ENCODE assay signal across 23 mouse cellular contexts in the genomic region with DNA sequence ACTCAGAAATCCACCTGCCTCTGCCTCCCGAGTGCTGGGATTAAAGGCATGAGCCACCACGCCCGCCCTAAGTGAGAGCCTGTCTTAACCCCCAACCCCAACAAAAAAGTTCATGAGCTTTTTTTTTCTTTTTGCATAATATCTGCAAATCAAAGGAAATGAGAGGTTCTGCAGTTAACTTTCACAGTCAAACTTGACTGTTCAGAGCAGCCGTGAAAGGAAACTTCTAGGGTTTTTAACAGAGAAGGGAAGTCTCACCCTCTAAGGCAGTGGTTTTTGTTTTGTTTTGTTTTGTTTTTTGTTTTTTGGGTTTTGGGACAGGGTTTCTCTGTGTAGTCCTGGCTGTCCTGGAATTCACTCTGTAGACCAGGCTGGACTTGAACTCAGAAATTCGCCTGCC. TPM values are rescaled to one million over a fixed set of nuclear protein-coding genes. Genes with fewer than 3 reads are reported as not detected.
DNase-seq lines count a peak whose midpoint lies in the region; ATAC-seq and TF ChIP-seq lines count a peak whose summit lies in the region.
"Had no signal": no experiment of that assay in that cellular context is flagged by ENCODE, and none has a peak within 500 bp of the region (broad histone marks: within the 10 kb centered on the region; RNA-seq: fewer than 3 reads in every experiment).

No protein-coding gene starts in this region.

- H3K27me3 ChIP-seq in spleen, adult 2 months (ENCODE audit: control insufficient read depth, insufficient read depth, low read length) = no peaks in the 10 kb centered on the region
- H3K27me3 ChIP-seq: embryonic facial prominence, embryonic 15.5 days; forebrain, embryonic 15.5 days; heart, embryonic 15.5 days; hindbrain, embryonic 13.5 days; Patski had no signal

- peaks cover 11% of the 10 kb centered on the region for H3K4me1 ChIP-seq in spleen, adult 2 months (ENCODE audit: control insufficient read depth, insufficient read depth, insufficient read length)

- 26% methylated on average over 5 of the region's 5 CpGs for WGBS in spleen, adult 2 months

- DNase-seq in spleen, adult 2 months (ENCODE audit: low read depth in 1 of 2, low spot score in 2 of 2) = no peak
- no peak for DNase-seq in spleen, postnatal 10 days (ENCODE audit: low spot score in 2 of 2)
- peak; percentile 66 for DNase-seq in CD4-positive, CD25-positive, alpha-beta regulatory T cell, adult 2 months (ENCODE audit: low read depth, low spot score)
- peak; percentile 70 for DNase-seq in naive thymus-derived CD4-positive, alpha-beta T cell, adult 2 months (ENCODE audit: low read depth)
- DNase-seq in right cerebral cortex, postnatal 36 days (ENCODE audit: low spot score in 2 of 2) = no peak
- no peak for DNase-seq in urinary bladder, postnatal 14 days (ENCODE audit: low spot score)
- no peak for DNase-seq in urinary bladder, adult 2 months (ENCODE audit: low spot score)
- DNase-seq: adrenal gland, adult 2 months; adrenal gland, postnatal 25 days; cerebellum, adult 2 months; cerebellum, postnatal 14 days; embryo, embryonic 11 days; gastrocnemius, postnatal 10 days; heart, adult 2 months; heart, postnatal 14 days had no signal

- no peak overlapping the region for H3K4me3 ChIP-seq in spleen, adult 2 months (ENCODE audit: extremely low read depth, insufficient read depth, insufficient read length)
- H3K4me3 ChIP-seq: embryonic facial prominence, embryonic 15.5 days; erythroblast, embryonic 14.5 days; forebrain, embryonic 15.5 days; heart, adult 2 months; heart, embryonic 15.5 days; hindbrain, embryonic 13.5 days had no signal

- peak; percentile 55 for ATAC-seq in activated CD4-positive, CD25-positive, alpha-beta regulatory T cell, adult 4 months
- ATAC-seq: forebrain, embryonic 15.5 days; hindbrain, postnatal 0 days; Patski had no signal

- no peak for TF ChIP-seq CTCF in spleen, adult 2 months (IDR thresholded peaks at IDR 0.05; ENCODE audit: extremely low read depth, insufficient read depth, insufficient read length, insufficient replicate concordance)

- TF ChIP-seq POLR2A in spleen, adult 2 months (IDR thresholded peaks at IDR 0.05; ENCODE audit: low read depth, low read length) = no peak

- peak overlapping the region; percentile 73 for H3K27ac ChIP-seq in spleen, adult 2 months (ENCODE audit: insufficient read depth, low read length)
- H3K27ac ChIP-seq: embryonic facial prominence, embryonic 15.5 days; forebrain, embryonic 15.5 days; heart, adult 2 months; heart, embryonic 15.5 days; hindbrain, embryonic 13.5 days; hindbrain, postnatal 0 days had no signal

- peaks cover 5% of the 10 kb centered on the region for H3K36me3 ChIP-seq in spleen, adult 2 months (ENCODE audit: control insufficient read depth, insufficient read depth, low read length)
- H3K36me3 ChIP-seq: embryonic facial prominence, embryonic 15.5 days; forebrain, embryonic 15.5 days; heart, embryonic 15.5 days; hindbrain, embryonic 13.5 days had no signal

RNA-seq across cellular contexts. Expression of a gene that starts 15.8 kb away (rescaled TPM):
- 10.2 and 12.1 TPM in 2 replicates for polyA plus RNA-seq in spleen, adult 2 months (2012; rRNA removed)
- polyA plus RNA-seq in activated CD4-positive, CD25-positive, alpha-beta regulatory T cell, adult 4 months (2017; shearing (Covaris generic)) = 10 to 100 TPM in 1 of 2 experiments, 1 to 10 TPM in 1; 9.2 to 17.9 TPM
- 39.3 TPM in 2 replicates for polyA plus RNA-seq in urinary bladder, adult 2 months (2012; rRNA removed)

RNA-seq across cellular contexts. Expression of a gene that starts 36.1 kb away (rescaled TPM):
- 45.9 and 63.4 TPM in 2 replicates for polyA plus RNA-seq in spleen, adult 2 months (2012; rRNA removed)
- 100 to 1,000 TPM in 1 of 2 experiments, 10 to 100 TPM in 1; 87.9 to 139 TPM for polyA plus RNA-seq in activated CD4-positive, CD25-positive, alpha-beta regulatory T cell, adult 4 months (2017; shearing (Covaris generic))
- 10.5 TPM in 2 replicates for polyA plus RNA-seq in urinary bladder, adult 2 months (2012; rRNA removed)

Comparison
In these comparisons a context has a peak if more than half of its experiments do, and no peak if none do; other contexts are left out.
1. DNase-seq: peak in CD4-positive, CD25-positive, alpha-beta regulatory T cell, adult 2 months (single experiment) and naive thymus-derived CD4-positive, alpha-beta T cell, adult 2 months (single experiment); none in spleen, adult 2 months (0 of 2), spleen, postnatal 10 days (0 of 2), right cerebral cortex, postnatal 36 days (0 of 2), urinary bladder, postnatal 14 days (single experiment) and urinary bladder, adult 2 months (single experiment).